Mouse (Mus musculus) mouse embryonic stem cell (cell line): ENCODE measurements around the gene Yme1l1.

Experiments used
- in situ Hi-C, 2 experiments: fragments of 300-500 bp; cut with MboI; formaldehyde crosslinking; loops; 1 replicate in 1 of 2; 3 replicates in 1 of 2; pipeline ENCODE4 v1.14.3; 2019 to 2020; ENCODE audit warnings: low sequenced_read_pairs in 2 of 2, low pct_unique_long_range_greater_than_20kb in 1 of 2, mixed read lengths in 1 of 2; ENCODE audit not compliant: unreplicated experiment in 1 of 2

Gene Yme1l1

GRCm38 (mm10) chr2:23155777-23156607, at the start of gene Yme1l1, which contains the start of gene Mastl:
Yme1l1 (plus strand) TSS chr2:23156369.
Mastl (minus strand) TSS chr2:23156024.
- in situ Hi-C loops, result no loop called here

- in situ Hi-C loops, result no loop called here
Observed at GRCm38 (mm10) chr2:23119573-23119972, 36.6 kb upstream of the Yme1l1 start.

GRCm38 (mm10) chr2:23155199-23155621, 959 bp upstream of the Yme1l1 start:
- in situ Hi-C loops, result no loop called here

- in situ Hi-C loops, result no loop called here
Observed at GRCm38 (mm10) chr2:23156608-23157081, 476 bp downstream of the Yme1l1 start.

GRCm38 (mm10) chr2:23172305-23172704, 16.1 kb downstream of the Yme1l1 start:
- in situ Hi-C loops, result no loop called here

GRCm38 (mm10) chr2:23194366-23194765, 38.2 kb downstream of the Yme1l1 start:
- in situ Hi-C loops, result no loop called here

GRCm38 (mm10) chr2:23201034-23201433, 44.9 kb downstream of the Yme1l1 start:
- in situ Hi-C loops, result no loop called here

GRCm38 (mm10) chr2:23202900-23203670, 46.9 kb downstream of the Yme1l1 start:
- in situ Hi-C loops, result no loop called here

GRCm38 (mm10) chr2:23207070-23207526, 50.9 kb downstream of the Yme1l1 start, which contains the start of gene 4931423N10Rik:
4931423N10Rik (plus strand) TSS chr2:23207476.
- in situ Hi-C loops, result no loop called here

- in situ Hi-C loops, result no loop called here
Observed at GRCm38 (mm10) chr2:23213661-23214060, 57.5 kb downstream of the Yme1l1 start.

- in situ Hi-C loops, result no loop called here
Observed at GRCm38 (mm10) chr2:23225199-23225598, 69.0 kb downstream of the Yme1l1 start.

GRCm38 (mm10) chr2:23228463-23228862, 72.3 kb downstream of the Yme1l1 start:
- in situ Hi-C loops, result no loop called here

- in situ Hi-C loops, result no loop called here
Observed at GRCm38 (mm10) chr2:23234065-23234773, 78.0 kb downstream of the Yme1l1 start.
